Mouse (Mus musculus) midbrain, embryonic 15.5 days (tissue): ENCODE data around the gene Tmem44. TPM values are rescaled to one million over a fixed set of nuclear protein-coding genes. Genes with fewer than 3 reads are reported as not detected.

Source experiments
- ATAC-seq: fragments of 200-750 bp; cut with Nextera tagmentation; replicated peaks from 2 replicates; pipeline ENCODE4 v1.8.0; 2017; ENCODE audit warnings: moderate TSS enrichment
- H3K27ac ChIP-seq: fragments of 300-500 bp; sonication (generic); 2 replicates; pipeline ENCODE4 v1.5.1; 2015; ENCODE audit warnings: mild to moderate bottlenecking, inconsistent platforms
- H3K27me3 ChIP-seq: fragments of 300-500 bp; sonication (generic); replicated peaks from 2 replicates; pipeline ENCODE4 v1.6.1; 2015; ENCODE audit warnings: inconsistent platforms
- H3K36me3 ChIP-seq: fragments of 300-500 bp; sonication (generic); replicated peaks from 2 replicates; pipeline ENCODE4 v1.6.1; 2015; ENCODE audit warnings: inconsistent platforms
- H3K4me1 ChIP-seq: fragments of 300-500 bp; sonication (generic); 2 replicates; pipeline ENCODE4 v1.6.1; 2015; ENCODE audit warnings: inconsistent platforms
- H3K4me2 ChIP-seq: fragments of 300-500 bp; sonication (generic); 2 replicates; pipeline ENCODE4 v1.6.1; 2015; ENCODE audit warnings: inconsistent platforms, mild to moderate bottlenecking, moderate library complexity
- H3K4me3 ChIP-seq: fragments of 300-500 bp; sonication (generic); 2 replicates; pipeline ENCODE4 v1.5.1; 2015; ENCODE audit warnings: mild to moderate bottlenecking, inconsistent platforms
- H3K9ac ChIP-seq: fragments of 300-500 bp; sonication (generic); 2 replicates; pipeline ENCODE4 v1.6.1; 2015; ENCODE audit warnings: mild to moderate bottlenecking, inconsistent platforms
- H3K9me3 ChIP-seq: fragments of 300-500 bp; sonication (generic); 2 replicates; pipeline ENCODE4 v1.6.1; 2016; ENCODE audit warnings: inconsistent platforms
- WGBS: fragments of 180-500 bp; shearing (Covaris S2); methylation state at CpG from one replicate; pipeline ENCODE4 v1.1.7; 2015; ENCODE audit warnings: mixed read lengths; 5-methylcytosine and 5-hydroxymethylcytosine counted together
- polyA plus RNA-seq: library from polyadenylated mRNA; unstranded; fragments of >200 nt; fragmentation: Nextera tagmentation; extraction: Ambion mirVana; gene quantifications from 2 replicates; pipeline ENCODE4 v1.2.1, GENCODE M21; 2015

The Tmem44 gene
- 88.4 and 96.0 TPM in 2 replicates for polyA plus RNA-seq

- Histone ChIP-seq H3K9me3 (no peaks in the 10 kb centered on the region), H3K36me3 (peaks cover 6% of the 10 kb centered on the region), H3K4me3 (peak within 1 kb of the TSS; percentile 67), H3K9ac (peak within 1 kb of the TSS; percentile 89), H3K4me2 (peak within 1 kb of the TSS; percentile 70), H3K4me1 (peaks cover 22% of the 10 kb centered on the region), H3K27ac (peak within 1 kb of the TSS; percentile 86), H3K27me3 (no peaks in the 10 kb centered on the region)
- 5% methylated on average over 14 of the region's 14 CpGs for WGBS
- peak; percentile 75 for ATAC-seq
Measured at GRCm38 (mm10) chr16:30550748-30551192, at the start of gene Tmem44. Gene Tmem44, minus strand, starts transcription at chr16:30550842.

- Histone ChIP-seq H3K27ac (peak within 1 kb of the TSS; percentile 58), H3K4me1 (peaks cover 45% of the 10 kb centered on the region), H3K9me3 (no peaks in the 10 kb centered on the region), H3K36me3 (no peaks in the 10 kb centered on the region), H3K4me2 (peak within 1 kb of the TSS; percentile 97), H3K9ac (peak within 1 kb of the TSS; percentile 65), H3K27me3 (peaks cover 27% of the 10 kb centered on the region), H3K4me3 (peak within 1 kb of the TSS; percentile 55)
- under 1% methylated on average over 63 of the region's 63 CpGs for whole genome bisulfite sequencing
- ATAC-seq: peak; percentile 71
Measured at GRCm38 (mm10) chr16:30599491-30600268, 49.0 kb upstream of the Tmem44 start, which contains the start of gene Fam43a. Gene Fam43a, plus strand, starts transcription at chr16:30599723.

GRCm38 (mm10) chr16:30596959-30597681, 46.5 kb upstream of the Tmem44 start:
- Histone ChIP-seq H3K27ac (no peak overlapping the region), H3K9ac (no peak overlapping the region), H3K4me3 (peak overlapping the region; percentile 14; the same call in 1 of the 2 replicates), H3K27me3 (peaks cover 27% of the 10 kb centered on the region), H3K36me3 (no peaks in the 10 kb centered on the region), H3K4me1 (peaks cover 38% of the 10 kb centered on the region), H3K4me2 (peak overlapping the region; percentile 46), H3K9me3 (no peaks in the 10 kb centered on the region)
- WGBS: 9% methylated on average over 16 of the region's 16 CpGs
- ATAC-seq: peak; percentile 40

GRCm38 (mm10) chr16:30595835-30596557, 45.4 kb upstream of the Tmem44 start:
- Histone ChIP-seq H3K4me1 (peaks cover 28% of the 10 kb centered on the region), H3K4me2 (no peak overlapping the region), H3K9ac (no peak overlapping the region), H3K27ac (no peak overlapping the region), H3K27me3 (peaks cover 16% of the 10 kb centered on the region), H3K9me3 (no peaks in the 10 kb centered on the region), H3K36me3 (no peaks in the 10 kb centered on the region), H3K4me3 (no peak overlapping the region)
- 48% methylated on average over 14 of the region's 14 CpGs for WGBS
- no peak for ATAC-seq

GRCm38 (mm10) chr16:30595356-30595755, 44.7 kb upstream of the Tmem44 start:
- no peak for ATAC-seq
- H3K4me3 ChIP-seq: no peak overlapping the region
- H3K4me1 ChIP-seq: peaks cover 22% of the 10 kb centered on the region
- no peak overlapping the region for H3K9ac ChIP-seq
- H3K36me3 ChIP-seq: no peaks in the 10 kb centered on the region
- H3K4me2 ChIP-seq: no peak overlapping the region
- 57% methylated on average over 3 of the region's 3 CpGs for WGBS
- H3K27me3 ChIP-seq: peaks cover 10% of the 10 kb centered on the region
- no peak overlapping the region for H3K27ac ChIP-seq
- no peaks in the 10 kb centered on the region for H3K9me3 ChIP-seq

GRCm38 (mm10) chr16:30591990-30592389, 41.3 kb upstream of the Tmem44 start:
- Histone ChIP-seq H3K27ac (no peak overlapping the region), H3K9ac (no peak overlapping the region), H3K27me3 (peaks cover 4% of the 10 kb centered on the region), H3K4me3 (no peak overlapping the region), H3K36me3 (no peaks in the 10 kb centered on the region), H3K4me2 (no peak overlapping the region), H3K9me3 (no peaks in the 10 kb centered on the region), H3K4me1 (peaks cover 10% of the 10 kb centered on the region)
- 42% methylated on average over 3 of the region's 3 CpGs for WGBS
- ATAC-seq: no peak

GRCm38 (mm10) chr16:30590264-30591209, 39.9 kb upstream of the Tmem44 start:
- Histone ChIP-seq H3K9me3 (no peaks in the 10 kb centered on the region), H3K27ac (no peak overlapping the region), H3K27me3 (peaks cover 4% of the 10 kb centered on the region; the same call in 1 of the 2 replicates), H3K9ac (no peak overlapping the region), H3K4me3 (no peak overlapping the region), H3K36me3 (no peaks in the 10 kb centered on the region), H3K4me2 (no peak overlapping the region), H3K4me1 (peaks cover 12% of the 10 kb centered on the region)
- 50% methylated on average over 7 of the region's 7 CpGs for WGBS
- ATAC-seq: no peak

GRCm38 (mm10) chr16:30587494-30588327, 37.1 kb upstream of the Tmem44 start, which contains the start of gene Lsg1:
Gene Lsg1, minus strand, starts transcription at chr16:30587592.
- peak; percentile 97 for ATAC-seq
- Histone ChIP-seq H3K9me3 (no peaks in the 10 kb centered on the region), H3K4me3 (peak within 1 kb of the TSS; percentile 78), H3K27ac (peak within 1 kb of the TSS; percentile 79), H3K4me2 (peak within 1 kb of the TSS; percentile 93), H3K36me3 (peaks cover 7% of the 10 kb centered on the region), H3K27me3 (no peaks in the 10 kb centered on the region; the same call in 1 of the 2 replicates), H3K9ac (peak within 1 kb of the TSS; percentile 58), H3K4me1 (peaks cover 12% of the 10 kb centered on the region)
- 3% methylated on average over 35 of the region's 35 CpGs for WGBS

- H3K9ac ChIP-seq: peak overlapping the region; percentile 58
- 3% methylated on average over 19 of the region's 19 CpGs for WGBS
- peak overlapping the region; percentile 78 for H3K4me3 ChIP-seq
- H3K9me3 ChIP-seq: no peaks in the 10 kb centered on the region
- peak overlapping the region; percentile 93 for H3K4me2 ChIP-seq
- peak overlapping the region; percentile 79 for H3K27ac ChIP-seq
- peaks cover 12% of the 10 kb centered on the region for H3K4me1 ChIP-seq
- no peaks in the 10 kb centered on the region; the same call in 1 of the 2 replicates for H3K27me3 ChIP-seq
- H3K36me3 ChIP-seq: peaks cover 13% of the 10 kb centered on the region
- ATAC-seq: peak; percentile 71; the same call in 1 of the 2 replicates
Measured at GRCm38 (mm10) chr16:30586935-30587493, 36.4 kb upstream of the Tmem44 start.

GRCm38 (mm10) chr16:30580765-30581164, 30.1 kb upstream of the Tmem44 start:
- Histone ChIP-seq H3K27ac (no peak overlapping the region), H3K36me3 (peaks cover 70% of the 10 kb centered on the region), H3K4me3 (no peak overlapping the region), H3K9ac (no peak overlapping the region), H3K4me2 (no peak overlapping the region), H3K9me3 (no peaks in the 10 kb centered on the region), H3K4me1 (no peaks in the 10 kb centered on the region), H3K27me3 (no peaks in the 10 kb centered on the region)
- 92% methylated on average over 5 of the region's 5 CpGs for WGBS
- ATAC-seq: no peak
